Mouse (Mus musculus) cerebellum, postnatal 10 days (tissue): ENCODE results near the gene Zdhhc24.
A peak's percentile ranks its signal among the peaks of the same experiment; 100 is the strongest.

Experiments
- DNase-seq, 2 experiments: peaks; one replicate each; pipeline ENCODE4 v3.0.0; 2021; ENCODE audit warnings: mixed read lengths in 2 of 2

Zdhhc24 gene

GRCm38 (mm10) chr19:4879324-4879703, 846 bp downstream of the Zdhhc24 start:
- DNase-seq, result no peak

GRCm38 (mm10) chr19:4883961-4884360, 5.5 kb downstream of the Zdhhc24 start:
- no peak for DNase-seq

- no peak for DNase-seq
These were observed 11.3 kb downstream of the Zdhhc24 start for GRCm38 (mm10) chr19:4889791-4890190.

- DNase-seq, result no peak
These were observed 13.3 kb downstream of the Zdhhc24 start for GRCm38 (mm10) chr19:4891798-4892197.

GRCm38 (mm10) chr19:4896780-4897520, 18.5 kb downstream of the Zdhhc24 start:
- no peak for DNase-seq

- DNase-seq, result no peak
These were observed 20.5 kb downstream of the Zdhhc24 start for GRCm38 (mm10) chr19:4898972-4899371.

GRCm38 (mm10) chr19:4899888-4900287, 21.4 kb downstream of the Zdhhc24 start:
- no peak for DNase-seq

GRCm38 (mm10) chr19:4905979-4906794, 27.7 kb downstream of the Zdhhc24 start, which contains the start of gene Bbs1:
TSS of gene Bbs1 (minus strand) at chr19:4906628.
- DNase-seq, result peak; percentile 90

GRCm38 (mm10) chr19:4908107-4908506, 29.6 kb downstream of the Zdhhc24 start:
- DNase-seq, result peak; percentile 55 to 72

- no peak for DNase-seq
These were observed 30.9 kb downstream of the Zdhhc24 start for GRCm38 (mm10) chr19:4909376-4909775.

GRCm38 (mm10) chr19:4915924-4916603, 37.6 kb downstream of the Zdhhc24 start:
- no peak for DNase-seq

- DNase-seq, result no peak
These were observed 38.4 kb downstream of the Zdhhc24 start for GRCm38 (mm10) chr19:4916827-4917226.

GRCm38 (mm10) chr19:4919652-4920051, 41.2 kb downstream of the Zdhhc24 start:
- DNase-seq, result no peak

GRCm38 (mm10) chr19:4925121-4925860, 46.8 kb downstream of the Zdhhc24 start:
- DNase-seq, result no peak

GRCm38 (mm10) chr19:4927904-4928531, 49.5 kb downstream of the Zdhhc24 start, which contains the start of gene Dpp3:
TSS of gene Dpp3 (minus strand) at chr19:4928287.
- peak; percentile 100 for DNase-seq

GRCm38 (mm10) chr19:4928781-4929180, 50.3 kb downstream of the Zdhhc24 start:
- DNase-seq, result peak; percentile 45 to 48
